Comparison of ENCODE assay signal across 8 mouse cellular contexts in genomic region chr16:64754743-64755139, GRCm38 (mm10). TPM values are rescaled to one million over a fixed set of nuclear protein-coding genes. Genes with fewer than 3 reads are reported as not detected.
DNase-seq lines count a peak whose midpoint lies in the region; ATAC-seq lines count a peak whose summit lies in the region.
"Had no signal": no experiment of that assay in that cellular context is flagged by ENCODE, and none has a peak within 500 bp of the region (broad histone marks: within the 10 kb centered on the region; RNA-seq: fewer than 3 reads in every experiment).

No protein-coding gene starts in this region.

- WGBS in limb, embryonic 11.5 days = 42% methylated on average over 3 of the region's 3 CpGs
- 35% methylated on average over 3 of the region's 3 CpGs for WGBS in limb, embryonic 10.5 days
- 51% methylated on average over 3 of the region's 3 CpGs for WGBS in forebrain, embryonic 13.5 days

- no peak overlapping the region for H3K27ac ChIP-seq in limb, embryonic 11.5 days (replicated peaks; ENCODE audit: low read depth, low read length)
- no peak overlapping the region for H3K27ac ChIP-seq in limb, embryonic 10.5 days
- no peak overlapping the region for H3K27ac ChIP-seq in forebrain, embryonic 13.5 days

- H3K4me1 ChIP-seq in limb, embryonic 11.5 days (ENCODE audit: control insufficient read depth, insufficient read depth, low read length) = no peaks in the 10 kb centered on the region
- H3K4me1 ChIP-seq in limb, embryonic 10.5 days = no peaks in the 10 kb centered on the region
- no peaks in the 10 kb centered on the region for H3K4me1 ChIP-seq in forebrain, embryonic 13.5 days

- no peaks in the 10 kb centered on the region for H3K27me3 ChIP-seq in limb, embryonic 11.5 days (ENCODE audit: control insufficient read depth, insufficient read depth, low read length)
- H3K27me3 ChIP-seq in limb, embryonic 10.5 days (ENCODE audit: low read depth, poor library complexity, severe bottlenecking) = no peaks in the 10 kb centered on the region
- H3K27me3 ChIP-seq in forebrain, embryonic 13.5 days = no peaks in the 10 kb centered on the region

- H3K36me3 ChIP-seq in limb, embryonic 11.5 days (ENCODE audit: control insufficient read depth, insufficient read depth, low read length) = no peaks in the 10 kb centered on the region
- H3K36me3 ChIP-seq in limb, embryonic 10.5 days = no peaks in the 10 kb centered on the region
- H3K36me3 ChIP-seq in forebrain, embryonic 13.5 days (ENCODE audit: poor library complexity, severe bottlenecking) = no peaks in the 10 kb centered on the region

- no peak overlapping the region for H3K9ac ChIP-seq in limb, embryonic 11.5 days (ENCODE audit: low read length)
- no peak overlapping the region for H3K9ac ChIP-seq in forebrain, embryonic 13.5 days

- H3K4me3 ChIP-seq in limb, embryonic 11.5 days (ENCODE audit: low read depth, low read length) = no peak overlapping the region
- no peak overlapping the region for H3K4me3 ChIP-seq in limb, embryonic 10.5 days
- H3K4me3 ChIP-seq in forebrain, embryonic 13.5 days = no peak overlapping the region
- H3K4me3 ChIP-seq: erythroblast, embryonic 14.5 days had no signal

- DNase-seq in limb, embryonic 11.5 days (ENCODE audit: low spot score) = peak; percentile 45
- DNase-seq in limb, embryonic 10.5 days (ENCODE audit: low spot score) = no peak
- peak; percentile 52 for DNase-seq in adipocyte (ENCODE audit: low spot score)
- DNase-seq in spleen, postnatal 10 days (ENCODE audit: low spot score in 2 of 2) = no peak
- no peak for DNase-seq in right cerebral cortex, postnatal 36 days (ENCODE audit: low spot score in 2 of 2)

- ATAC-seq in limb, embryonic 11.5 days (ENCODE audit: insufficient number of reproducible peaks, low FRiP score, low TSS enrichment, low read depth) = no peak
- ATAC-seq in forebrain, embryonic 13.5 days = peak; percentile 65; the same call in 1 of the 2 replicates
- peak; percentile 30; the same call in 1 of the 2 replicates for ATAC-seq in megakaryocyte, adult 5-6 weeks (ENCODE audit: poor library complexity, severe bottlenecking)

- no peaks in the 10 kb centered on the region for H3K9me3 ChIP-seq in limb, embryonic 11.5 days (ENCODE audit: control insufficient read depth, low read length)
- no peaks in the 10 kb centered on the region for H3K9me3 ChIP-seq in limb, embryonic 10.5 days (replicated peaks)
- H3K9me3 ChIP-seq in forebrain, embryonic 13.5 days (replicated peaks) = 0 out of 2 replicates have a peak, but pooled peaks cover 6% of the 10 kb centered on the region

- H3K4me2 ChIP-seq in limb, embryonic 11.5 days (ENCODE audit: low read depth, severe bottlenecking) = no peak overlapping the region
- no peak overlapping the region for H3K4me2 ChIP-seq in forebrain, embryonic 13.5 days

RNA-seq across cellular contexts. Expression of gene 4930453N24Rik, which starts 16.2 kb away (rescaled TPM):
- polyA plus RNA-seq in limb, embryonic 11.5 days (2014; fragmentation: Nextera tagmentation; extraction: Ambion mirVana) = 29.1 and 32.3 TPM in 2 replicates
- 29.6 and 30.1 TPM in 2 replicates for polyA plus RNA-seq in limb, embryonic 10.5 days (2016; fragmentation: Nextera tagmentation; extraction: Ambion mirVana)
- 24.1 TPM in 2 replicates for polyA plus RNA-seq in forebrain, embryonic 13.5 days (2015; fragmentation: Nextera tagmentation; extraction: Ambion mirVana)
- 35.5 and 45.8 TPM in 2 replicates for total RNA-seq in megakaryocyte, adult 5-6 weeks (2015)
- 20.9 and 22.2 TPM in 2 replicates for total RNA-seq in megakaryocyte, adult 5-6 weeks (2017)

Comparison
In these comparisons a context has a peak if more than half of its experiments do, and no peak if none do; other contexts are left out.
1. DNase-seq: peak in limb, embryonic 11.5 days (single experiment) and adipocyte (single experiment); none in limb, embryonic 10.5 days (single experiment), spleen, postnatal 10 days (0 of 2) and right cerebral cortex, postnatal 36 days (0 of 2).